Mouse (Mus musculus): Measurements from ENCODE around the gene Kctd21. TPM values are rescaled to one million over a fixed set of nuclear protein-coding genes. Genes with fewer than 3 reads are reported as not detected.

The Kctd21 gene
- total and polyA plus RNA-seq, 2 experiments from 2014 or later, result 3.2 to 8.4 TPM

DNA sequence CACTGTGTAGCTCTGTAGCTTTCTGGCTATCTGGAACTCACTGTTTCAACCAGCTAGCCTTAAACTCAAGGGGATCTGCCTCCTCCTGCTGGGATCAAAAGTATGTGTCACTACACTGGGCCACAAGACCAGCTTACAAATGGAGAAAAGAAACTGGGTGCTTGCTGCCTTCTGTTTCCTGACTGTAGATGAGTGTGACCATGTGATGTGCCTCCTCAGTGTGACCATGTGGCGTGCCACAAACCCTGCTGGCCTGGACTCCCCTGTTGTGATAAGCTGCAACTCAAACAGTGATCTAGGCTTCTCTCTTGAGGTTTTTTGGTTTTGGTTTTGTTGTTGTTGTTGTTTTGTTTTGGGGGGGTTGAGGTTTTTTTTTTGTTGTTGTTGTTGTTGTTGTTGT is 4.6 kb downstream of the Kctd21 start:
- 72% methylated on average over 1 of the region's 1 CpGs for WGBS
- ATAC-seq, result no peak
- H3K4me3 ChIP-seq (ENCODE audit: low read length), result no peak overlapping the region

DNA sequence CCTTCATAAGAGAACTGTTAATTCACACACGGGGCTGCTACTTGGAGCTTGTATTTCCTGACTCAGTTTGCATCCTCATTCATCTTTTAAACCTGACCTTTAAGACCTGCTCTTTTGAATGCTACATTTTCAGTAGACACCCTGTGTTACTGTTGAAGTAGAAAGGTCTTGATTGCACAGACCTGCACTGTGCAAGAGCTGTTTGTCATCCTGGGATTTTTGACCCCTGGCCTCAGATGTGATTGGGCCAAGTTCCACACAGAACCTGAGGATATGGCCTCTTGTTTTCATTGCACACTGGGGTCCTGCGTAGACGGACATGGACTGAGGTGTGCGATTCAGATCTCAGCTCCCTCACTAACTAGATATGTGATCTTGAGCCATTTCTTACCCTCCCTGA is 6.5 kb downstream of the Kctd21 start:
- WGBS, result 87% methylated on average over 4 of the region's 4 CpGs
- Histone ChIP-seq H3K9me3 (ENCODE audit: low read length) (no peaks in the 10 kb centered on the region), H3K4me2 (ENCODE audit: low read depth, low read length) (no peak overlapping the region), H3K4me1 (ENCODE audit: insufficient read depth, low read length) (no peaks in the 10 kb centered on the region), H3K9ac (replicated peaks; ENCODE audit: low read length) (no peak overlapping the region), H3K27ac (no peak overlapping the region), H3K4me3 (ENCODE audit: low read length) (no peak overlapping the region), H3K36me3 (ENCODE audit: insufficient read depth, low read length) (no peaks in the 10 kb centered on the region), H3K27me3 (ENCODE audit: insufficient read depth, low read length) (no peaks in the 10 kb centered on the region)
- TF ChIP-seq CTCF (IDR thresholded peaks at IDR 0.05; ENCODE audit: low read depth), result no peak
- DNase-seq (ENCODE audit: low spot score), result no peak
- ATAC-seq, result no peak

More for the DNA sequence above, 4.6 kb downstream of the Kctd21 start:
- TF ChIP-seq CTCF (IDR thresholded peaks at IDR 0.05; ENCODE audit: low read depth), result no peak
- Histone ChIP-seq H3K27ac (no peak overlapping the region), H3K4me1 (ENCODE audit: insufficient read depth, low read length) (peaks cover 4% of the 10 kb centered on the region), H3K9me3 (ENCODE audit: low read length) (no peaks in the 10 kb centered on the region), H3K4me2 (ENCODE audit: low read depth, low read length) (no peak overlapping the region), H3K36me3 (ENCODE audit: insufficient read depth, low read length) (no peaks in the 10 kb centered on the region), H3K27me3 (ENCODE audit: insufficient read depth, low read length) (no peaks in the 10 kb centered on the region), H3K9ac (replicated peaks; ENCODE audit: low read length) (no peak overlapping the region)
- no peak for DNase-seq (ENCODE audit: low spot score)

DNA sequence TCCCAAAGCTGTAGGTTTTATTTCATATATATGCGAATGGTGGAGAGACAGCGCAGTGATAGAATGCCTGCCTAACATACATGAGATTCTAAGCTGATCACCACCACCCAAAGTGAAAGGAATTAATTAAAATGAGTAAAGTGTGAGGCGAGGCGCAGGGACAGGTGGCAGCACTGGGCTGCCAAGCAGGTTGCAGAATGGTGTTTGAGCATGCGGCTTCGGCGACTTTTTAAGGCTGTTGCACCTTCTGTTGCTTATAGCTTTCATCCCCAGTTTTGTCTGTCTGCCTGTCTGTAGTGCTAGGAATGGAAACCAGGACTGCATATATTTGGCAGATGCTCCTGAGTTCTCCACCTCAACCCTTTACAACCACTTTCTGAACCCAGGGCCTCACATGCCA is 7.5 kb downstream of the Kctd21 start:
- H3K36me3 ChIP-seq (ENCODE audit: insufficient read depth, low read length), result no peaks in the 10 kb centered on the region
- H3K4me3 ChIP-seq (ENCODE audit: low read length), result no peak overlapping the region
- TF ChIP-seq CTCF (IDR thresholded peaks at IDR 0.05; ENCODE audit: low read depth), result no peak
- DNase-seq (ENCODE audit: low spot score) (no peak), ATAC-seq (no peak)
- H3K4me1 ChIP-seq (ENCODE audit: insufficient read depth, low read length), result no peaks in the 10 kb centered on the region
- H3K4me2 ChIP-seq (ENCODE audit: low read depth, low read length), result no peak overlapping the region
- H3K9me3 ChIP-seq (ENCODE audit: low read length), result no peaks in the 10 kb centered on the region
- WGBS, result 84% methylated on average over 7 of the region's 7 CpGs
- H3K9ac ChIP-seq (replicated peaks; ENCODE audit: low read length), result no peak overlapping the region
- no peak overlapping the region for H3K27ac ChIP-seq
- no peaks in the 10 kb centered on the region for H3K27me3 ChIP-seq (ENCODE audit: insufficient read depth, low read length)

DNA sequence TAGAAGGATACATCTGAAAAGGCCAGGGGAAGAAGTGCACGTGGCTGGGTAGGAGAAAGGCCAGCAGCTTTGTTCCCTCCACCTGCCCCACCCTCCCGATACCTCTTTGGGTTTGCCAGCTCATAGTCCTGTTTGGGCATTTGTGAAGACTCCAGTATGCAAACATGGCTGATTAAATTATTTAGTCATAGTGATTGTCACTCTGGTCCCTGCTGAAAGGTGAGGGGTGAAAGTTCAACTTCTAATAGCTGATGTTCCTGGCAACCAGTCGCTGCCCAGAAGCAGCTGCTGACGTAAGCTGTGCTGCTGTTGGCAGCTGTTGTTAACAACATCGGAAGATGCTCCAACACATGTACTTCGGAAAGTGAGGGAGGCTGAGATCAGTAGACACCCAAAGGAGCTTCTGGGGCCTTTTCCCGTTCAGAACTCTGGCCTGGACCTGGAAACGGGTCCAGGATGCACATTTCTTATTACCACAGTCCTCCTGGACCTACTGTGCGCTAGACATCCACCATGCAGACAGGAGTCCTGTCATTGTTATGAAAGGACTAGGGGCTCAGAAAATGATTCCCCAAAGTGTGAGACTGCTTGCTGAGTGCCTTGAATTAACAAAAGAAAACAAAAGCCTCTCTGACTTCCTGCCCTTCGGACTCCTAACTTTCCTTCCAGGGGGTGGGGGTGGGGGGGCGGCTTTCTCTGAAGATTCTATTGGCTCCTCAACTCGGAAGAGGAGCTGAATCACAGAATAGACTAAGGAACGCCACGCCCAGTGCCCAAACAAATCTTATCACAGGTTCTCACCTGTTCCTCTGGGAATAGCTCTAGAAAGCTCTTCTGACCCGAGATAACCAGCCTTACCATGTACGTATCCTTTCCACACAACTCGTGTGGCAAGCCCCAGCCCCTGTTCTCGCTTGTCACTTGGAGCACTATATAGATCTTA is 9.1 kb downstream of the Kctd21 start:
- H3K9me3 ChIP-seq (ENCODE audit: low read length), result no peaks in the 10 kb centered on the region
- H3K9ac ChIP-seq (replicated peaks; ENCODE audit: low read length), result no peak overlapping the region
- no peaks in the 10 kb centered on the region for H3K27me3 ChIP-seq (ENCODE audit: insufficient read depth, low read length)
- no peaks in the 10 kb centered on the region for H3K4me1 ChIP-seq (ENCODE audit: insufficient read depth, low read length)
- H3K4me2 ChIP-seq (ENCODE audit: low read depth, low read length), result no peak overlapping the region
- H3K27ac ChIP-seq, result no peak overlapping the region
- no peaks in the 10 kb centered on the region for H3K36me3 ChIP-seq (ENCODE audit: insufficient read depth, low read length)
- WGBS, result 66% methylated on average over 18 of the region's 18 CpGs
- ATAC-seq (no peak), DNase-seq (ENCODE audit: low spot score) (no peak)
- H3K4me3 ChIP-seq (ENCODE audit: low read length), result no peak overlapping the region
- no peak for TF ChIP-seq CTCF (IDR thresholded peaks at IDR 0.05; ENCODE audit: low read depth)

DNA sequence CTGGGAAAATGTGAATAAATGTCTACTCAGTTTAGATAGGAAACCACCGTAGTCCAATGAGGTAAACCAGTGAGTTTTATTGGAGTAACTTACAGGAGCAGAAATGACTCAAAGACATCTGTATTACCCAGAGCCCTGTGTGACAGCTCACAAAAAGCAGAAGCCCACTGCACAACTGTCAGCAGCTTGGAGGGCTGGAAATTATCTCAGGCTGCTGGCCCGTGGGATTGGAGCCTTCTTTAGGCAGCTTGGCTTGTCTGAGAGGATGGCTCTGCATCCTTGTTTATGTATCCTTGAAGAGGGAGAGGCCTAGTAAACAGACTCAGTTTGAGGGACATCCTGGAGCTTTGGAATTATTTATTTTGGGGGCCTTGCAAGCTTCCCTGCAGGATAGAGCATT is 10.8 kb downstream of the Kctd21 start:
- H3K9ac ChIP-seq (replicated peaks; ENCODE audit: low read length), result no peak overlapping the region
- ATAC-seq (no peak), DNase-seq (ENCODE audit: low spot score) (no peak)
- WGBS, result 85% methylated on average over 2 of the region's 2 CpGs
- no peaks in the 10 kb centered on the region for H3K36me3 ChIP-seq (ENCODE audit: insufficient read depth, low read length)
- no peaks in the 10 kb centered on the region for H3K27me3 ChIP-seq (ENCODE audit: insufficient read depth, low read length)
- TF ChIP-seq CTCF (IDR thresholded peaks at IDR 0.05; ENCODE audit: low read depth), result no peak
- H3K4me2 ChIP-seq (ENCODE audit: low read depth, low read length), result no peak overlapping the region
- H3K4me1 ChIP-seq (ENCODE audit: insufficient read depth, low read length), result no peaks in the 10 kb centered on the region
- no peak overlapping the region for H3K4me3 ChIP-seq (ENCODE audit: low read length)
- H3K27ac ChIP-seq, result no peak overlapping the region
- H3K9me3 ChIP-seq (ENCODE audit: low read length), result no peaks in the 10 kb centered on the region

DNA sequence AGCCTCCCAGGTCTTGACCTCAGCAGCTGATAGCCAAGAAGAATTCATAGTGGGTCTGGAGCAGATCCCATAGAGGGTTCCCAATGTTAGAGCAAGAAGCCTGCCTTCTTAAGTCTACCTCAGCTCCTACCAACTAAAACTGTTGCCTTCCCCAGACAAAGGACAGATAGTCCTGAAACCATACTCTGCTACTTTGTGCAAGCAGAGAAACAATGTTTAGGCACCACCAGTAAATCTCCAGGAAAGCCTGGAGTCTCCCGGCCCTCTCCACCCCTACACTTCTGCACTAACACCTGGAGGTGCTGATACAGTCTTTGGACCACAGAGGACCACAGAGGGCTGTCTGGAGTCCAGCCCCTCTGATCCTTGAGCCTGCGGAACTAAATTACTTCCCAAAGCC is 12.5 kb downstream of the Kctd21 start:
- Histone ChIP-seq H3K9ac (replicated peaks; ENCODE audit: low read length) (no peak overlapping the region), H3K9me3 (ENCODE audit: low read length) (no peaks in the 10 kb centered on the region), H3K36me3 (ENCODE audit: insufficient read depth, low read length) (no peaks in the 10 kb centered on the region), H3K4me2 (ENCODE audit: low read depth, low read length) (no peak overlapping the region), H3K4me1 (ENCODE audit: insufficient read depth, low read length) (no peaks in the 10 kb centered on the region), H3K4me3 (ENCODE audit: low read length) (no peak overlapping the region), H3K27me3 (ENCODE audit: insufficient read depth, low read length) (no peaks in the 10 kb centered on the region), H3K27ac (peak overlapping the region; percentile 37; the same call in 1 of the 2 replicates)
- TF ChIP-seq CTCF (IDR thresholded peaks at IDR 0.05; ENCODE audit: low read depth), result no peak
- no peak for ATAC-seq
- no peak for DNase-seq (ENCODE audit: low spot score)
- WGBS, result 78% methylated on average over 2 of the region's 2 CpGs

Data from hindbrain, postnatal 0 days (tissue).